Mouse (Mus musculus) small intestine, adult 2 months (tissue): ENCODE results near the gene Tctex1d4.

Experiments used
- CTCF ChIP-seq: fragments of 200-500 bp; IDR thresholded peaks from 2 replicates; pipeline ENCODE4 v1.5.1; 2012; ENCODE audit warnings: low read depth, mild to moderate bottlenecking, control low read depth, inconsistent platforms, low read length, moderate library complexity, mixed read lengths; ENCODE audit not compliant: insufficient replicate concordance, insufficient read length; ENCODE audit errors: extremely low read depth
- POLR2A ChIP-seq: fragments of 200-500 bp; IDR thresholded peaks from 2 replicates; pipeline ENCODE4 v1.6.1; 2012; ENCODE audit warnings: low read depth, mild to moderate bottlenecking, control low read depth, inconsistent platforms, low read length, moderate library complexity

DNA sequence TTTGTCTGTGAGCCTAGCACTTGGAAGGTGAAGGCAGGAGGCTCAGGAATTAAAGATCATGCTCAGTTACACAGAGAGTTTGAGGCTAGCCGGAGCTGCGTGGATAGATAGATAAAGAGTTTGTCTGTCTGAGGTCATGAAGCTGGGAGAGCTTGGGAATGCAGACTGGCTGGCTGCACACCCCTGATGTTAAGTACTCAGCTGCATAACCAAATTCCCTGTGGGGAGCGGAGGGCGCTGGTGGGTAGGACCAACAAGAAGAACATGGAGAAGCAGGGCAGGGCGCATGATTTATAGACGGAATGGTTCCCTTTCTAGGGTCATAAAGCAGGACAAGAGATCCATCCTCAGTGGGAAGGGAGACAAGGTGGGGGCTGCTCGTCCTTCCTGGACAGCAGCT is 16.4 kb downstream of the Tctex1d4 start:
- TF ChIP-seq POLR2A: no peak
- TF ChIP-seq CTCF: no peak
